Mouse (Mus musculus) heart, adult 2 months (tissue): ENCODE data around the gene Grwd1. TPM values are rescaled to one million over a fixed set of nuclear protein-coding genes. Genes with fewer than 3 reads are reported as not detected.

Source experiments
- DNase-seq, 2 experiments: peaks; one replicate each; pipeline ENCODE4 v3.0.0; 2021
- H3K27ac ChIP-seq: fragments of 200-600 bp; 2 replicates; pipeline ENCODE4 v1.8.1; 2022
- H3K27me3 ChIP-seq: fragments of 200-500 bp; 2 replicates; pipeline ENCODE4 v1.6.1; 2012; ENCODE audit warnings: mild to moderate bottlenecking, low read length, inconsistent platforms, mixed read lengths; ENCODE audit not compliant: control insufficient read depth, insufficient read depth
- H3K36me3 ChIP-seq: fragments of 200-500 bp; 2 replicates; pipeline ENCODE4 v1.6.1; 2012; ENCODE audit warnings: low read length, inconsistent platforms; ENCODE audit not compliant: control insufficient read depth, insufficient read depth
- H3K4me1 ChIP-seq: fragments of 200-500 bp; 2 replicates; pipeline ENCODE4 v1.6.1; 2011; ENCODE audit warnings: low read length; ENCODE audit not compliant: control insufficient read depth, insufficient read depth
- H3K4me3 ChIP-seq: fragments of 200-600 bp; 2 replicates; pipeline ENCODE4 v1.8.1; 2022
- H3K79me2 ChIP-seq: fragments of 200-500 bp; replicated peaks from 2 replicates; pipeline ENCODE4 v1.6.1; 2012; ENCODE audit warnings: mild to moderate bottlenecking, inconsistent platforms, low read length, moderate library complexity, mixed read lengths; ENCODE audit not compliant: control insufficient read depth, insufficient read depth
- H3K9ac ChIP-seq: fragments of 200-500 bp; 2 replicates; pipeline ENCODE4 v1.6.1; 2012; ENCODE audit warnings: low read depth, mild to moderate bottlenecking, control low read depth, inconsistent platforms, low read length, mixed read lengths
- CTCF ChIP-seq: fragments of 200-600 bp; IDR thresholded peaks from 2 replicates; pipeline ENCODE4 v1.8.1; 2022; ENCODE audit warnings: antibody characterized with exemption, mild to moderate bottlenecking, moderate library complexity
- EP300 ChIP-seq: fragments of 200-500 bp; IDR thresholded peaks from 2 replicates; pipeline ENCODE4 v1.6.1; 2011; ENCODE audit warnings: low read depth, low read length, control low read depth; ENCODE audit not compliant: insufficient read depth
- POLR2A ChIP-seq: fragments of 200-500 bp; IDR thresholded peaks from 2 replicates; pipeline ENCODE4 v1.6.1; 2011; ENCODE audit warnings: mild to moderate bottlenecking, low read depth, low read length, control low read depth; ENCODE audit not compliant: insufficient read depth
- WGBS: fragments of 180-500 bp; shearing (Covaris S2); methylation state at CpG from one replicate; pipeline ENCODE4 v1.1.7; 2018; 5-methylcytosine and 5-hydroxymethylcytosine counted together
- intact Hi-C: fragments of 180-260 bp; cut with DNase I; formaldehyde crosslinking; loops from one replicate; pipeline ENCODE4 v1.15.1; 2025
- polyA plus RNA-seq: library from polyadenylated mRNA; depleted of rRNA; stranded (reverse); fragments of >200 nt; gene quantifications from 2 replicates; pipeline ENCODE4 v1.2.3, GENCODE M21; 2012
- total RNA-seq, 2 experiments: library from RNA; stranded (reverse); gene quantifications; 2 replicates each; pipeline ENCODE4 v1.2.3; 2021

Grwd1 gene
- total and polyA plus RNA-seq, 3 experiments = 9.4 to 13.1 (median 11.8) TPM

DNA sequence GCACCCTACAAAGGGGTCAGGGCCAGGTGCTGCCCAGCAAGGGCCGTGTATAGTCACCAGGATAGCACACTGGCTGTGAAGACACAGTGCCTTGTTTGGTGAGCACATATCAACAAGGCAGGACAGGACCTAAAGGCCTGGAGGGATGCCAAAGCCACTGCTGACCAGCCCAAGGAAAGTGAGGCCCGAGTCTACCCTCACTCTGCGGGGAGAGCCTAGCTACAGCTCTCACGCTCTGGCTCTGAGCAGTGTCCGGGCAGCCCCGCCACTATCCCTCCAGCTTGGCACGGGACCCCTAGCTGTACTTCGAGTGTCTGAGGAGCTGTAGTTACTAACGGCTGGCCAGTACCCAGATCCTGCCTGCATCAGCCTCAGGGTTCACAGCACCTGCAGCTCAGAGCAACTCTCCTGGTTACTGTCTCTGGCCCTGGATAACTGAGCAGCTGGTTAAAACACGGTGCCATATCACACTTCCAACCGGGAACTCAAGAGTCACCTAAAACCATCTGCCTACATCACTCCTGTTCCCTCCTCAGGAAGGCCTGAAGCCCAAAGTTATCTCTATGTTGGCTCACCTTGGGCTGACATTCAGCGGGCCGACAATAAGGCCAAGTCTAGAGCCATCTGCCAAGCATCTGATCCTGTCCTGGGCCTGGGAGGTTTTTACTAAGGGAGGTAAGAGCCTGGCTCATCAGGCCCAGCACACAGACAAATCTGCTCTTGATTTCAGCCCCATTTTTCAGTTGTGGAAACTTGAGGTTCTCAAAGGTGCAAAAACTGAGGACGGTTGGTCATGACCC lies 21.3 kb downstream of the Grwd1 start:
- Histone ChIP-seq H3K27ac (no peak overlapping the region), H3K27me3 (no peaks in the 10 kb centered on the region), H3K4me3 (no peak overlapping the region), H3K4me1 (peaks cover 5% of the 10 kb centered on the region), H3K9ac (no peak overlapping the region), H3K36me3 (peaks cover 4% of the 10 kb centered on the region), H3K79me2 (no peaks in the 10 kb centered on the region)
- WGBS = 58% methylated on average over 14 of the region's 14 CpGs
- no peak for TF ChIP-seq EP300
- no peak for TF ChIP-seq CTCF
- TF ChIP-seq POLR2A = no peak
- intact Hi-C loops = loop anchor here (5.0 to 10.0 kb wide), 3 partner anchors 87 to 1065 kb away; partner anchors contain the start of genes Bax, Fam83e and Vrk3
- DNase-seq = peak in 1 of 2 experiments; percentile 42

DNA sequence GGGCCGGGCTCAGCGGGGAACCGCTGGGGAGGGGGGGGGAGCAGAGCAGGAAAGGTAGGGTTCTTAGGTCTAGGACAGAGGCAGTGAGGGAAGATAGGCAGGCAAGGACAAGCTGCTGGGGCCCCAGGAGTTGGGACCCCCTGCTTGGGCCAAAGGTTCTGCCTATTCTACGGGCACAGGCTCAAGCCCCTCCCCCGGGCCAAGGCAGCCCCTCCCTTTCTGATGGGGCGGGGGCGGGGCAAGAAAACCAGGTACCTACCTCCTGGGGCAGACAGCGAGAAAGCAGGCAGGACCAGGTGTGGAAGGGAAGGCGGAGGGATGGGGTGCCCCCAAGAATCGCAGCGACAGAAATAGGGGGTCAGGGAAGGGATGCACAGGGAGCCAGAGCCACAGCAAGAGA lies 22.3 kb downstream of the Grwd1 start:
- TF ChIP-seq EP300 = no peak
- no peak for TF ChIP-seq POLR2A
- TF ChIP-seq CTCF = no peak
- Histone ChIP-seq H3K9ac (no peak overlapping the region), H3K36me3 (peaks cover 4% of the 10 kb centered on the region), H3K27ac (no peak overlapping the region), H3K27me3 (no peaks in the 10 kb centered on the region), H3K4me3 (no peak overlapping the region), H3K4me1 (peaks cover 5% of the 10 kb centered on the region), H3K79me2 (no peaks in the 10 kb centered on the region)
- DNase-seq = no peak
- 61% methylated on average over 11 of the region's 11 CpGs for WGBS
- intact Hi-C loops = loop anchor here (5.0 to 10.0 kb wide), 2 partner anchors 86 to 344 kb away; partner anchors contain the start of genes Bax and Fam83e

DNA sequence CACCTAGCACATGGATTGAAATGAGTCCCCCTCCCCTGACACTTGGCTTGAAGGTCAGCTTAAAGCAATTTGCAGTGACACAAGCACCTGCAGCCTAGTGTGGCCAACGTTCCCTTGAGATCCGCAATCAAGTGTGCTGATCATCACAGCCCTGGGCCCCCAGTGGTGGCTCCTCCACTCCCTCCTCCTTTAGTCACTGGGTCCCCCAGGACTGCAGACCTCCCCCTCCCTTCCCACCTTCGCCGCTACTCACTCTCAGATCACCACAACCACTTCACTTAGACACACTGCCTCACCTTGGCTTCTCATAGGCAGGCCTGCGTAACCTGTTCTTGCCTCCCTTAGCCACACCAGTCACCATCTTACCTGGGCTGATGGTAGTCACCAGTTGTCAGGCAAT lies 24.8 kb downstream of the Grwd1 start:
- TF ChIP-seq CTCF = no peak
- TF ChIP-seq EP300 = no peak
- no peak for TF ChIP-seq POLR2A
- Histone ChIP-seq H3K79me2 (no peaks in the 10 kb centered on the region), H3K4me1 (peaks cover 3% of the 10 kb centered on the region), H3K27ac (no peak overlapping the region), H3K9ac (no peak overlapping the region), H3K27me3 (no peaks in the 10 kb centered on the region), H3K36me3 (no peaks in the 10 kb centered on the region), H3K4me3 (no peak overlapping the region)
- WGBS = 64% methylated on average over 5 of the region's 5 CpGs
- intact Hi-C loops = loop anchor here (5.0 to 10.0 kb wide), 2 partner anchors 84 to 341 kb away; partner anchors contain the start of genes Bax and Fam83e
- no peak for DNase-seq

DNA sequence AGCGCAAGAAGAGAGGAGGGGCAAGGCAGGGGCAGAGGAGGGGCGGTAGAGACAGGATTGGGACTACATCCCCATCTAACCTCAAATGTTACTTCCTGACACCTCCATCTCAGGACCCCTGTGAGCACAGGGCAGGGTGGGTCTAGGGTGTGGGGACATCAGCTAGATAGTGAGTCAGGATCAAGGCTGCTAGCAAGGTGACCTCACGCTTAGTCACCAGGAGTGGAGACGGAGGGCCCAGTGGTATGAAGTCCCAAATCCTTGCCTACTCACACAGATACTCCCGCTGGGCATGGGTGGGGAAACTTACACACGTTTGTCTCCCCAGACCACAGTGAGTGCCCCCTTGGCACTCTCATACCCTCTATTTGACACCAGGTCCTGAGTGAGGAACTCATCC lies 28.2 kb downstream of the Grwd1 start:
- TF ChIP-seq POLR2A (no peak), EP300 (no peak), CTCF (no peak)
- 86% methylated on average over 6 of the region's 6 CpGs for WGBS
- H3K36me3 ChIP-seq = no peaks in the 10 kb centered on the region
- peaks cover 5% of the 10 kb centered on the region for H3K4me1 ChIP-seq
- H3K9ac ChIP-seq = no peak overlapping the region
- no peak for DNase-seq
- H3K27me3 ChIP-seq = peaks cover 7% of the 10 kb centered on the region
- H3K27ac ChIP-seq = no peak overlapping the region
- H3K79me2 ChIP-seq = no peaks in the 10 kb centered on the region
- no peak overlapping the region for H3K4me3 ChIP-seq
- intact Hi-C loops = loop anchor here (5.0 to 10.0 kb wide), 2 partner anchors 135 to 338 kb away; partner anchors contain the start of gene Bax

DNA sequence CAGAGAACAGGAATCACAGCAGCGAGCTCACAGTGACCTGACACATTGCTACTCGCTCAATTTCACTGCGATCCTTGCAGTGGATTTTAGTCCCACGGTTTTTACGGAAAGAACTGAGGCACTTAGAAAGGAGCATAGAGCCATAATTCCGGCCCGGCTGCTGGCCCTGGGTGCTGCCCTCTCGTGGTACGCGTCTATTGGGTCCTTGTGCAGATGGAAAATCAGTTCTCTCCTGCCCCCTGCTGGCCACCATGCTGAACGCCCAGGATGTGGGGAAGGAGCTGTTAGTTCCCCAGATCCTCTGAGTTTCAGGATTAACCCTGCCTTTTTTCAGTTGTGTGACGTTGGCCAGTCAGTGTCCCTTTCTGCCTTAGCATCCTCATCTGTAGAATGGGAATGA lies 29.4 kb downstream of the Grwd1 start:
- peak; percentile 94 for TF ChIP-seq EP300
- TF ChIP-seq POLR2A = no peak
- TF ChIP-seq CTCF = no peak
- under 1% methylated on average over 12 of the region's 12 CpGs for WGBS
- Histone ChIP-seq H3K79me2 (no peaks in the 10 kb centered on the region), H3K4me1 (peaks cover 5% of the 10 kb centered on the region), H3K9ac (peak overlapping the region; percentile 53), H3K36me3 (no peaks in the 10 kb centered on the region), H3K27me3 (peaks cover 9% of the 10 kb centered on the region), H3K4me3 (peak overlapping the region; percentile 49), H3K27ac (no peak overlapping the region)
- DNase-seq = peak; percentile 89 to 92
- intact Hi-C loops = loop anchor here (1.0 to 10.0 kb wide), 3 partner anchors 62 to 337 kb away; partner anchors contain the start of gene Bax
